Mouse (Mus musculus): ENCODE data around the gene Yipf1. TPM values are rescaled to one million over a fixed set of nuclear protein-coding genes. Genes with fewer than 3 reads are reported as not detected.

The Yipf1 gene
- polyA plus RNA-seq, 1 experiment from 2014 or later: 45.5 TPM

GRCm38 (mm10) chr4:107303531-107303930 lies 10.6 kb upstream of the Yipf1 start:
- Histone ChIP-seq H3K9me3 (ENCODE audit: control insufficient read depth, low read length) (no peaks in the 10 kb centered on the region), H3K9ac (ENCODE audit: low read depth, low read length) (no peak overlapping the region), H3K36me3 (ENCODE audit: control insufficient read depth, insufficient read depth, low read length) (no peaks in the 10 kb centered on the region), H3K27me3 (replicated peaks; ENCODE audit: control insufficient read depth, insufficient read depth, low read length) (peaks cover 2% of the 10 kb centered on the region; the same call in 1 of the 2 replicates), H3K27ac (ENCODE audit: low read depth, low read length) (no peak overlapping the region), H3K4me1 (replicated peaks; ENCODE audit: control insufficient read depth, insufficient read depth, low read length) (peaks cover 6% of the 10 kb centered on the region), H3K4me3 (ENCODE audit: low read depth, low read length) (no peak overlapping the region), H3K4me2 (no peak overlapping the region)
- no peak for DNase-seq (ENCODE audit: low spot score)
- ATAC-seq (replicated peaks; ENCODE audit: low FRiP score): no peak
- 72% methylated on average over 3 of the region's 3 CpGs for WGBS

GRCm38 (mm10) chr4:107306966-107307365 lies 7.2 kb upstream of the Yipf1 start, which contains the start of gene Dio1:
TSS of gene Dio1 (minus strand) at chr4:107307169.
- H3K9ac ChIP-seq (ENCODE audit: low read depth, low read length): no peak within 1 kb of the TSS
- ATAC-seq (replicated peaks; ENCODE audit: low FRiP score): no peak
- DNase-seq (ENCODE audit: low spot score): no peak
- WGBS: 43% methylated on average over 6 of the region's 6 CpGs
- no peaks in the 10 kb centered on the region for H3K9me3 ChIP-seq (ENCODE audit: control insufficient read depth, low read length)
- H3K4me2 ChIP-seq: no peak within 1 kb of the TSS
- peaks cover 4% of the 10 kb centered on the region for H3K4me1 ChIP-seq (replicated peaks; ENCODE audit: control insufficient read depth, insufficient read depth, low read length)
- H3K36me3 ChIP-seq (ENCODE audit: control insufficient read depth, insufficient read depth, low read length): no peaks in the 10 kb centered on the region
- H3K4me3 ChIP-seq (ENCODE audit: low read depth, low read length): no peak within 1 kb of the TSS
- H3K27me3 ChIP-seq (replicated peaks; ENCODE audit: control insufficient read depth, insufficient read depth, low read length): no peaks in the 10 kb centered on the region; the same call in 1 of the 2 replicates
- H3K27ac ChIP-seq (ENCODE audit: low read depth, low read length): no peak within 1 kb of the TSS

GRCm38 (mm10) chr4:107314479-107314805 lies 279 bp downstream of the Yipf1 start:
- Histone ChIP-seq H3K27me3 (replicated peaks; ENCODE audit: control insufficient read depth, insufficient read depth, low read length) (no peaks in the 10 kb centered on the region), H3K27ac (ENCODE audit: low read depth, low read length) (no peak overlapping the region; the same call in 1 of the 2 replicates), H3K9me3 (ENCODE audit: control insufficient read depth, low read length) (no peaks in the 10 kb centered on the region), H3K36me3 (ENCODE audit: control insufficient read depth, insufficient read depth, low read length) (peaks cover 2% of the 10 kb centered on the region; the same call in 1 of the 2 replicates), H3K4me3 (ENCODE audit: low read depth, low read length) (peak overlapping the region; percentile 81), H3K4me2 (peak overlapping the region; percentile 68), H3K9ac (ENCODE audit: low read depth, low read length) (peak overlapping the region; percentile 72), H3K4me1 (replicated peaks; ENCODE audit: control insufficient read depth, insufficient read depth, low read length) (peaks cover 9% of the 10 kb centered on the region)
- WGBS: 6% methylated on average over 7 of the region's 7 CpGs
- ATAC-seq (replicated peaks; ENCODE audit: low FRiP score): no peak; the same call in 1 of the 2 replicates
- no peak for DNase-seq (ENCODE audit: low spot score)

GRCm38 (mm10) chr4:107318646-107319045 lies 4.5 kb downstream of the Yipf1 start:
- no peak overlapping the region for H3K9ac ChIP-seq (ENCODE audit: low read depth, low read length)
- no peaks in the 10 kb centered on the region for H3K27me3 ChIP-seq (replicated peaks; ENCODE audit: control insufficient read depth, insufficient read depth, low read length)
- H3K4me1 ChIP-seq (replicated peaks; ENCODE audit: control insufficient read depth, insufficient read depth, low read length): peaks cover 9% of the 10 kb centered on the region
- H3K27ac ChIP-seq (ENCODE audit: low read depth, low read length): no peak overlapping the region
- H3K36me3 ChIP-seq (ENCODE audit: control insufficient read depth, insufficient read depth, low read length): peaks cover 14% of the 10 kb centered on the region; the same call in 1 of the 2 replicates
- H3K9me3 ChIP-seq (ENCODE audit: control insufficient read depth, low read length): no peaks in the 10 kb centered on the region
- no peak overlapping the region for H3K4me2 ChIP-seq
- no peak for DNase-seq (ENCODE audit: low spot score)
- 83% methylated on average over 8 of the region's 8 CpGs for WGBS
- H3K4me3 ChIP-seq (ENCODE audit: low read depth, low read length): no peak overlapping the region
- ATAC-seq (replicated peaks; ENCODE audit: low FRiP score): no peak

DNA sequence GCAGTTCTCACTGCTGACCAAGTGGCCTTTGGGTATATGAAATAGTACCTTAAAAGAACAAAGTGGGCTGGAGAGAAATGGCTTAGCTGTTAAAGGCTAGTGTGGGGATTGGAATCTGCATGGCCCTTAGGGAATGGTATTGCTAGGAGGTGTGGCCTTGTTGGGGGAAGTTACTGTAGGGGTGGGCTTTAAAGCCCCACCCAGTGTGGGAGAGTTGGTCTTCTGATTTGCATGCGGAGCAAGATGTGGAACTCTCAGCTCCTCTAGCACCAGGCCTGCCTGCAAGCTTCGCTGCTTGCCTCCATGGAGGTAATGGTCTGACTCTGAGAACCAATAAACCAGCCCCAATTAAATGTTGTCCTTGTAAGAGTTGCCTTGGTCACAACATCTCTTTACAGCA lies 6.9 kb downstream of the Yipf1 start:
- Histone ChIP-seq H3K9ac (ENCODE audit: low read depth, low read length) (no peak overlapping the region), H3K27ac (ENCODE audit: low read depth, low read length) (no peak overlapping the region), H3K9me3 (ENCODE audit: control insufficient read depth, low read length) (no peaks in the 10 kb centered on the region), H3K36me3 (ENCODE audit: control insufficient read depth, insufficient read depth, low read length) (peaks cover 14% of the 10 kb centered on the region; the same call in 1 of the 2 replicates), H3K4me3 (ENCODE audit: low read depth, low read length) (no peak overlapping the region), H3K4me1 (replicated peaks; ENCODE audit: control insufficient read depth, insufficient read depth, low read length) (no peaks in the 10 kb centered on the region), H3K27me3 (replicated peaks; ENCODE audit: control insufficient read depth, insufficient read depth, low read length) (no peaks in the 10 kb centered on the region), H3K4me2 (no peak overlapping the region)
- ATAC-seq (replicated peaks; ENCODE audit: low FRiP score) (no peak), DNase-seq (ENCODE audit: low spot score) (no peak)
- 77% methylated on average over 2 of the region's 2 CpGs for WGBS

GRCm38 (mm10) chr4:107323113-107323512 lies 8.9 kb downstream of the Yipf1 start:
- 87% methylated on average over 2 of the region's 2 CpGs for WGBS
- DNase-seq (ENCODE audit: low spot score) (no peak), ATAC-seq (replicated peaks; ENCODE audit: low FRiP score) (no peak)
- Histone ChIP-seq H3K27ac (ENCODE audit: low read depth, low read length) (no peak overlapping the region), H3K4me3 (ENCODE audit: low read depth, low read length) (no peak overlapping the region), H3K4me1 (replicated peaks; ENCODE audit: control insufficient read depth, insufficient read depth, low read length) (no peaks in the 10 kb centered on the region), H3K4me2 (no peak overlapping the region), H3K27me3 (replicated peaks; ENCODE audit: control insufficient read depth, insufficient read depth, low read length) (no peaks in the 10 kb centered on the region), H3K9ac (ENCODE audit: low read depth, low read length) (no peak overlapping the region), H3K36me3 (ENCODE audit: control insufficient read depth, insufficient read depth, low read length) (peaks cover 14% of the 10 kb centered on the region; the same call in 1 of the 2 replicates), H3K9me3 (ENCODE audit: control insufficient read depth, low read length) (no peaks in the 10 kb centered on the region)

DNA sequence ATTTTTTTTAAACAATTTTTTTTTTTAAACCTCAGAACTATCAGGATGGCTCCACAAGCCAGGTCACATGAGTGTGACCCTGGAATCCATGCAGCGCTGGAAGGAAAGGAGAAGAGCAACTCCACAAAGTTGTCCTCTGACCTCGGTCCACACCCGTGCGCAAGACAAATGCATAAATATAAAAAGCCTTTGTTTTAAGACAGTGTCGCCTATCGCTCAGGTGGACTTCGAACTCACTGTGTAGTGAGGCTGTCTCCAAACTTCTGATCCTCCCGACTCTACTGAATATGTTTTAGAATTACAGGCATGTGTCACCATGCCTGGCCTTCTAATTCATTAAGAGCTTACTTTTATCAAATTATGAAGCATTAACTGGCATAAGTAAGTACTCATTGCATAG lies 14.4 kb downstream of the Yipf1 start:
- 92% methylated on average over 8 of the region's 8 CpGs for WGBS

GRCm38 (mm10) chr4:107333514-107333913 lies 19.4 kb downstream of the Yipf1 start:
- whole genome bisulfite sequencing: 90% methylated on average over 4 of the region's 4 CpGs
- ATAC-seq (replicated peaks; ENCODE audit: low FRiP score): no peak

More for the DNA sequence above, 14.4 kb downstream of the Yipf1 start:
- H3K4me3 ChIP-seq (ENCODE audit: low read depth, low read length): no peak overlapping the region
- H3K36me3 ChIP-seq (ENCODE audit: control insufficient read depth, insufficient read depth, low read length): no peaks in the 10 kb centered on the region
- ATAC-seq (replicated peaks; ENCODE audit: low FRiP score) (no peak), DNase-seq (ENCODE audit: low spot score) (no peak)
- H3K4me2 ChIP-seq: no peak overlapping the region
- H3K27ac ChIP-seq (ENCODE audit: low read depth, low read length): no peak overlapping the region
- no peaks in the 10 kb centered on the region for H3K4me1 ChIP-seq (replicated peaks; ENCODE audit: control insufficient read depth, insufficient read depth, low read length)
- no peaks in the 10 kb centered on the region for H3K9me3 ChIP-seq (ENCODE audit: control insufficient read depth, low read length)
- H3K9ac ChIP-seq (ENCODE audit: low read depth, low read length): no peak overlapping the region
- no peaks in the 10 kb centered on the region for H3K27me3 ChIP-seq (replicated peaks; ENCODE audit: control insufficient read depth, insufficient read depth, low read length)

GRCm38 (mm10) chr4:107336356-107336755 lies 22.2 kb downstream of the Yipf1 start:
- Histone ChIP-seq H3K36me3 (ENCODE audit: control insufficient read depth, insufficient read depth, low read length) (no peaks in the 10 kb centered on the region), H3K9me3 (ENCODE audit: control insufficient read depth, low read length) (no peaks in the 10 kb centered on the region), H3K27ac (ENCODE audit: low read depth, low read length) (no peak overlapping the region), H3K9ac (ENCODE audit: low read depth, low read length) (no peak overlapping the region), H3K4me1 (replicated peaks; ENCODE audit: control insufficient read depth, insufficient read depth, low read length) (no peaks in the 10 kb centered on the region), H3K4me3 (ENCODE audit: low read depth, low read length) (no peak overlapping the region), H3K4me2 (no peak overlapping the region), H3K27me3 (replicated peaks; ENCODE audit: control insufficient read depth, insufficient read depth, low read length) (no peaks in the 10 kb centered on the region)
- WGBS: 69% methylated on average over 8 of the region's 8 CpGs
- no peak for ATAC-seq (replicated peaks; ENCODE audit: low FRiP score)
- no peak for DNase-seq (ENCODE audit: low spot score)

More at GRCm38 (mm10) chr4:107333514-107333913, 19.4 kb downstream of the Yipf1 start:
- no peaks in the 10 kb centered on the region for H3K36me3 ChIP-seq (ENCODE audit: control insufficient read depth, insufficient read depth, low read length)
- H3K9ac ChIP-seq (ENCODE audit: low read depth, low read length): no peak overlapping the region
- no peak overlapping the region for H3K4me2 ChIP-seq
- no peaks in the 10 kb centered on the region for H3K4me1 ChIP-seq (replicated peaks; ENCODE audit: control insufficient read depth, insufficient read depth, low read length)
- no peak for DNase-seq (ENCODE audit: low spot score)
- H3K4me3 ChIP-seq (ENCODE audit: low read depth, low read length): no peak overlapping the region
- no peaks in the 10 kb centered on the region for H3K27me3 ChIP-seq (replicated peaks; ENCODE audit: control insufficient read depth, insufficient read depth, low read length)
- H3K27ac ChIP-seq (ENCODE audit: low read depth, low read length): no peak overlapping the region
- H3K9me3 ChIP-seq (ENCODE audit: control insufficient read depth, low read length): no peaks in the 10 kb centered on the region

Data from liver, embryonic 11.5 days (tissue).